Mouse (Mus musculus) adrenal gland, adult 8-10 months (tissue): ENCODE measurements around the gene Naga. TPM values are rescaled to one million over a fixed set of nuclear protein-coding genes. Genes with fewer than 3 reads are reported as not detected.

ENCODE experiments used
- DNase-seq: peaks from one replicate; pipeline ENCODE4 v3.0.0; 2022
- total RNA-seq, 4 experiments: library from RNA; stranded (reverse); gene quantifications; 2 replicates each; pipeline ENCODE4 v1.2.4; 2022

Gene Naga
- total RNA-seq, 4 experiments from 2014 or later = 68.6 to 89.3 (median 77.9) TPM

GRCm38 (mm10) chr15:82354126-82354945, 15.6 kb upstream of the Naga start, which contains the start of gene Ndufa6:
Gene Ndufa6, minus strand, starts transcription at chr15:82354322.
- peak; percentile 96 for DNase-seq

- no peak for DNase-seq
Measured at GRCm38 (mm10) chr15:82353745-82354113, 15.0 kb upstream of the Naga start.

- no peak for DNase-seq
Measured at GRCm38 (mm10) chr15:82353078-82353744, 14.5 kb upstream of the Naga start.

- no peak for DNase-seq
Measured at GRCm38 (mm10) chr15:82351480-82351879, 12.8 kb upstream of the Naga start.

DNA sequence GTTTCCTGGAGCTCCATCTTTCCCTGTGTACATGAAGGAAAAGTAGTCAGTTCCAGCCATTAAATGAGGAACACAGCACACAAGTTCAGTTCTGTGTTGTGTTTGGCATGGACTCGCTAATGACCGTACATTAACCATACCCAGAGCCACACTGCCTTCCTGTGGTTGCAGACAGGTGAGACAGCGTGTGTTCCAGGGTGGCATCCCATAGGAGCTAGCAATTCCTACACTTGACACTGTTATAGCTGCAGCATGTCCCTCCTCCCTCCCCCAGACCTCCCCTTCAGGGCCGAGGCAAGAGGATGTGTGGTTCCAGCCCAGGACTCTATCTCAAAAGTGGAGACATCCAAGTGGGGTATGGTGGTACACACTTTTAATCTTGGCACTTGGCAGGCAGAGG, 11.6 kb upstream of the Naga start:
- no peak for DNase-seq

- no peak for DNase-seq
Measured at GRCm38 (mm10) chr15:82348999-82349341, 10.2 kb upstream of the Naga start.

GRCm38 (mm10) chr15:82348258-82348998, 9.7 kb upstream of the Naga start:
- DNase-seq = no peak

DNA sequence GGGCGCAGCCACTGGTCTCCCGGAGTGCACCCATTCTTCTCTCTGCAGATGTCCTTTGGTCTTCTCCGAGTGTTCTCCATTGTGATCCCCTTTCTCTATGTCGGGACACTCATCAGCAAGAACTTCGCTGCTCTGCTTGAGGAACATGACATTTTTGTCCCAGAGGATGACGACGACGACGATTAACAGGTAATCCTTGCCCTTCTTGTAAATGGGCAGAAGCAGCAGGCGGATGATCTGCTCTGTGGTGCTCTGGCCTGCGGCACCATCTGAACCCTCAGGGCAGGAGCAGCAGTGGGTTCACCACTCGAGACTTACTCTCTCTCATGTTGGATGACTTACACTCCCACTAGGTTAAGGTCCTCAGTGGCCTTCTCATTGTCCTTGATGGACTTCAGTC, 9.1 kb upstream of the Naga start:
- DNase-seq = no peak

DNA sequence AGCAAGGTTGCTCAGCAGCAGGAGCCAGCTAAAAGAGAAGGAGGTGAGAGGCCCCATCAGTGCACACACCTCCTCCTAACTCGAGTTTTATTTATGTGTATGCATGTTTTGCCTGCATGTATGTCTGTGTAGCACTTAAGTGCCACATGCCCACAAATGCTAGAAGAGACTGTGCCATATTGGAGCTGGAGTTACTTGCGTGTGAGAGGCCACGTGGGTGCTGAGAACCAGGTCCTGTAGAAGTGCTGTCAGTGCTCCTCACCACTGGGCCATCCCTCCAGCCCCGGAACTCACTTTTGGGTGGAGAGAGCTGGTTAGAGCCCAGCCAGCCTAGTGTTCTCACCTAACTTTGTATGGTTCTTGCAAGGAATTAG, 8.6 kb upstream of the Naga start:
- no peak for DNase-seq

DNA sequence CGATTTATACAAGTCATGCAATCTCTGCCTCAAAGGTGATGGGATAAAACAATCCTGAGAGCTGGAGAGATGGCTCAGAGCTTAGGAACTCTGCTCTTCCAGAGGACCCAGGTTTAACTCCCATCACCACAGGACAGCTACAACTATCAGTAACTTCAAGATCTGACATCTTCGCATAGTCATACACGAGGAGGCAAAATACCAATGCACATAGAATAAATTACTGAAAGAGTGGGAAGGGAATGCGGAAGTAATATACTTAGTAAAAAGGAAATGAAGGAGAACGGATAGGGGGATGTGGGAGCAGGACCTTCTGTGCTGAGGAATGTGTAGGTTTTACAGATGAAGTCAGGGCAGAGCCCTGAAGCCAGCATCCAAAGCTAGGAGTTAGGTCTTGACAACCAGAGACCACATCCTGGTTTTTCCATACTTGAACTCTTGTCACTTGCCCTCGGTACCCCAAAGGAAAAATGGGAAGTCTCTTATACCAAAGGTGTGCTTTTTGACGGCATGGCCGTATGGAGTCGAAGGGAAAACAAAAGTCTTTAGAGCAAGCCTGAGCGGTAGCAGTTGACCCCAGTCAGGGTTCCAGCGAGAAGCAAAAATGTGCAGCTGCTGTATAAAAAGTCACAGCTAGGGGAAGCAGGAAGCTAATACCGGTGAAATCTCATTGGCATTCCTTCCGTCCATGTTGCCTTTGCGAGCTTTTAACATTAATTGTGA, 8.0 kb upstream of the Naga start:
- no peak for DNase-seq

DNA sequence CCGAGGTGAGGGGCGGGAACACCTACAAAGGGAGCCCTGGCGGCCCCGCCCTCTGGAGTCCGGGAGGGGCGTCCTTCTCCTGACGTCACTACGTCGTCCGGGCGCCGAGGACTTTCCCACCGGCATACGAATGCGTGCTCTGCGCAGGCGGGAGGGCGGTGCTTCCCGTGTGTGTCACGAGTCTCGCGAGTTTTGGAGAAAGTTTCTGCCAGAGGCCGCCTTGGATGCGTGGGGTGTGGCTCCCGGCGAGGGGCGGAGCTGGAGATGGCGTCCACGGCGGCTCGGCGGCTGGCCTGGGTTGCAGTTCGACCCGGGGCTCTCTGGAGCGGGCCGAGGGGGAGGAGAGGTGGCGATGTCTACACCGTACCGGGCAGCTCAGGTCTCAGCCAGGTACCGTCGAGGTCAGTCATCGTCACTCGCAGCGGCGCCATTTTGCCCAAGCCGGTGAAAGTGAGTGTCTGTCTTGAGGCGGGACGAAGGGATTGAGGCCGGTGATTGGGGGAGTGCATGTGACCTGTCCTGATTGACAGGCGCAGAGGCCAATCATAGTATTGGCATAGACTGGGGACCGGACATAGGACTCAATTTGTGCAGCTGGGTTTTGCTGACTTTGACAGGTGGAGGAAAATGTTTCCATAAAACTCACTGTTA, 7.2 kb upstream of the Naga start:
- DNase-seq = peak; percentile 98

- DNase-seq = no peak
Measured at GRCm38 (mm10) chr15:82344971-82345370, 6.2 kb upstream of the Naga start.

- DNase-seq = no peak
Measured at GRCm38 (mm10) chr15:82343368-82344287, 4.9 kb upstream of the Naga start.

DNA sequence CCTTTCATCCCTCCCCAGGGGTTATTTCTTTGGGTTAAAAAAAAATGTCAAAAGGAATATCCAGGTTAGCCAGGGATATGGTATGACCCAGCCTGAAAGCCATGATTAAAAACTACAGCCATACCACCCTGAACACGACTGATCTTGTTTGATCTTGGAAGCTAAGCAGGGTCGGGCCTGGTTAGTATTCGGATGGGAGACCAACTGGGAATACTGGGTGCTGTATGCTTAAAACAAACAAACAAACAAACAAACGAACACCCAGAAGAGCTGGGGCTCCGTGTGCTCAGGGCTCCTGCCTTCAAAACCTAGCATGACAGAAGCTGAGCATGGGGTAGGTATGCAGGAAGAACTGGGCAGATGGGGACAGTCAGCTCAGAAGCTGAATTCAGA, 3.8 kb upstream of the Naga start:
- no peak for DNase-seq

DNA sequence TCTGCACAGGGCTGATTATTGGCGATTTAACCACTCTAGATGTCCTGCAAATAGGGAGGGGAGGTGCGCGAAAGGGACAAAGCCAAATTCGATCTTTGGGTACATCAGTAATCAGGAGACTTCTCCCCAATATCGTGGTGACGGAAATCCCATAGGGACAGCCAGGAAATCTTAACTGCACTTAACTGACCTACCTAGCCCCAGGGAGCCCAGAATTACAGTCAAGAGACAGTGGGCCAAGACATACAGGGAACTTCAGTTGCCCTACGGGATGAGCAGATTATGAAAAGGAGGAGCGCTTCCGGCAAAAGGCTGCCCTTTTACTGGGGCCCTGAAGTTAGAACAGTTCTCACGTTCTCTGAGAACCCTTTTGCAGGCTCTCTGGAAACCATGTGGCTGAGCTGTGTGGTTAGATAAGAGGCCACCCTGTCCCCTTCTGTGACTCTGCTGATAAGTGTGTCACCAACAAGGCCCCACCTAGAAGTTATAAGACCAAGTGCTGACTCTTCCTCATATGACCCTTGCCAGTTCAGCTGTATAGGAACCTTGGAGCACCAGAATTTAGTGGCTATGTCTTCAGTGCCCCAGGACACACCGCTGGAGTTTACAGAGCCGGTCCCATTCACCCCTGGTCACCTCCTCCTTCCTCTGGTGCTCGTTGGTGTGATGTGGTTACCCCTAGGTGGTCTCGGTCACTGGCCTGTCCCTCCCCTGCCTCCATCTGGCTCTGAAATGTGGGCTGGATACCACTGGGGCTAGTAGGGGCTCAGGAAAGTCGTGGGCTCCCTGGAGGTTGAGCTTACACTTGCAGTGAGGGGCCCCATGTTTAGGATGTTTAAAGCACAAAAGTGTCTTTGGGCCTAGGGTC, 3.2 kb upstream of the Naga start:
- no peak for DNase-seq

GRCm38 (mm10) chr15:82341036-82341501, 2.3 kb upstream of the Naga start:
- DNase-seq = no peak

- no peak for DNase-seq
Measured at GRCm38 (mm10) chr15:82340414-82341035, 1.8 kb upstream of the Naga start.

DNA sequence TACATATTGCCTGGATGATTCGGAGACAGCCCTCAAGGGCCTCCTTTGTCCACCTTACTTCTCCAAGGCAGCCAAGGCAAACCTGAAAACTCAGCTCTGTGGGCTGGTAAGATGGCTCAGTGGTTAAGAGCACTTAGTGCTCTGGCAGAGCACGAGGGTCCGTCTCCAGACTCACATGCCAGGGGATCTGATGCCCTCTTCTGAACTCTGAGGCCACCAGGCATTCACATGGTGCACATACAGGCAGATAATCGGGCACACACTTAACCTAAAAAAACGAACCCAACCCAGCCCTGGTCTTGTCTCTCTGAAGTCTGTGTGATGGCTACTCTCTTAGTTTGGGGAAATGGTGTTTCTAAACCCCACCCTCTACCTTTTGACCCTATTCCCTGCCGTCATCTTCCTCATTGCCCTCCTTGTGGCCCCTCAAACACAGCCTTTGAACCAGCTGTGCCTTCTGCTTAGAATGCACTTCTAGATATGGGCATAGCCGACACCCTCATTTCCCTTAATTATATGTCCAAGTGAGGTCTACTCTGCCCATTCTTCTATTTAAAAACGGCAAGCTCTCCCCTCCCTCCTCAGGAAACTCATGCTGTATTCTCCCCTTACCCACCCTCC, 1.0 kb upstream of the Naga start:
- DNase-seq = no peak

- DNase-seq = no peak
Measured at GRCm38 (mm10) chr15:82339150-82339549, 425 bp upstream of the Naga start.
